Mouse (Mus musculus) liver, postnatal 0 days (tissue): ENCODE results near the gene Lipi. TPM values are rescaled to one million over a fixed set of nuclear protein-coding genes. Genes with fewer than 3 reads are reported as not detected.

Experiments
- ATAC-seq: fragments of 200-750 bp; cut with Nextera tagmentation; 2 replicates; pipeline ENCODE4 v1.8.0; 2017; ENCODE audit warnings: mild to moderate bottlenecking, moderate library complexity
- DNase-seq: peaks from one replicate; pipeline ENCODE4 v3.0.0-alpha.2; 2016
- H3K27ac ChIP-seq: fragments of 300-500 bp; sonication (generic); 2 replicates; pipeline ENCODE4 v1.5.1; 2014; ENCODE audit warnings: antibody characterized with exemption, moderate library complexity, mild to moderate bottlenecking, low read depth
- H3K27me3 ChIP-seq: fragments of 300-500 bp; sonication (generic); 2 replicates; pipeline ENCODE4 v1.6.1; 2014; ENCODE audit warnings: low read length, control low read depth, mixed read lengths; ENCODE audit not compliant: insufficient read depth
- H3K36me3 ChIP-seq: fragments of 300-500 bp; sonication (generic); replicated peaks from 2 replicates; pipeline ENCODE4 v1.6.1; 2014; ENCODE audit warnings: mild to moderate bottlenecking, control low read depth, low read length, moderate library complexity, mixed read lengths; ENCODE audit not compliant: insufficient read depth
- H3K4me1 ChIP-seq: fragments of 300-500 bp; sonication (generic); 2 replicates; pipeline ENCODE4 v1.6.1; 2014; ENCODE audit warnings: antibody characterized with exemption, mild to moderate bottlenecking, control low read depth; ENCODE audit not compliant: insufficient read depth
- H3K4me2 ChIP-seq: fragments of 300-500 bp; sonication (generic); 2 replicates; pipeline ENCODE4 v1.6.1; 2014; ENCODE audit warnings: low read depth, mild to moderate bottlenecking, low read length, moderate library complexity, mixed read lengths
- H3K4me3 ChIP-seq: fragments of 300-500 bp; sonication (generic); 2 replicates; pipeline ENCODE4 v1.5.1; 2014; ENCODE audit warnings: low read depth, low read length
- H3K9ac ChIP-seq: fragments of 300-500 bp; sonication (generic); replicated peaks from 2 replicates; pipeline ENCODE4 v1.6.1; 2014; ENCODE audit warnings: mild to moderate bottlenecking, moderate library complexity
- H3K9me3 ChIP-seq: fragments of 300-500 bp; sonication (generic); 2 replicates; pipeline ENCODE4 v1.6.1; 2016; ENCODE audit warnings: mild to moderate bottlenecking, control low read depth, low read length, mixed read lengths
- CTCF ChIP-seq: sonication (generic); IDR thresholded peaks from 2 replicates; pipeline ENCODE4 v1.5.1; 2016; ENCODE audit warnings: antibody characterized with exemption, low read depth
- EP300 ChIP-seq: IDR thresholded peaks from 2 replicates; pipeline ENCODE4 v1.6.1; 2016; ENCODE audit warnings: antibody characterized with exemption, low read depth, mild to moderate bottlenecking
- WGBS: fragments of 180-500 bp; shearing (Covaris S2); extraction: QIAGEN DNeasy Blood & Tissue Kit; methylation state at CpG from one replicate; pipeline ENCODE4 v1.1.7; 2014; ENCODE audit not compliant: insufficient replicate concordance; 5-methylcytosine and 5-hydroxymethylcytosine counted together
- polyA plus RNA-seq: library from polyadenylated mRNA; unstranded; fragments of >200 nt; fragmentation: Nextera tagmentation; extraction: Ambion mirVana; gene quantifications from 2 replicates; pipeline ENCODE4 v1.2.1, GENCODE M21; 2015

Lipi gene
- polyA plus RNA-seq, 1 experiment from 2014 or later: not detected

DNA sequence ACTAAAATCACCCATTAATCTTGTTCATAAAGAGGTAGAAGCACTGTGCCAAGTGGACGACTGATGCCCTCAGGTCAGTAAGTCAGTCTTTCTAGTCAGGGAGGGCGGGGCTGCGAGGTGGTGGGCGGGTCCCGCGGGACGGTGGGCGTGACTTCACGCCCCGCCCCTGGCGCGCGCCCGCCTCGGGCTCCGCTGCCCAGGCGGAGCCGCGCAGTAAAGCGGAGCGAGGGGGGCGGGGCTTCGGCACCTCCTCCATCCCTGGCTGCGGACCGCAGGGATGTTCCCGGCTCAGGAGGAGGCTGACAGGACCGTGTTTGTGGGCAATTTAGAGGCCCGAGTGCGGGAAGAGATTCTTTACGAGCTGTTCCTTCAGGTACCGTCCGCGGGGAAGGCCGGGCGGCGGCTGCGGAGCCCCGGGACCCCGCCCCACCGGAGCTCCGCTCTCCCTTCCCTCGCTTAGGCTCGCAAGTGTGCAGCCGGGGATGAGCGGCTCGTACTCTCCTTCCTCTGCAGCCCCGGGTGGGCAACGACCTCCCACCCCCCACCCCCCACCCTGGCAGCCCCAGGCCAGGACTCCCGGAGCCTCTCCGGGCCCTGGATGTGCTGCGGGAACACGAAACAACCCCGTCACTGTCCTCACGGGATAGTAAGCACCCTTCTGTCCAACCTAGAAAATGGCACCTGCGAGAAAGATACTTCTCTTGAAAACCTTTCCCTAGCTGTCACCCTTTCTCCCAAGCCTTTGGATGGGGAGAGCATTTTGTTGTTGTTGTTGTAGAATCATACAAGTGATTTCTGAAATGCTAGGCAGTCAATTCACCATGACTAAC is 7.0 kb upstream of the Lipi start, which contains the start of gene Rbm11:
Gene Rbm11 (plus strand): TSS at position 174 of the 830 bp plus-strand sequence.
- TF ChIP-seq CTCF: no peak
- TF ChIP-seq EP300: no peak
- WGBS: 2% methylated on average over 55 of the region's 55 CpGs
- Histone ChIP-seq H3K4me3 (peak within 1 kb of the TSS; percentile 70), H3K27ac (no peak within 1 kb of the TSS), H3K9me3 (no peaks in the 10 kb centered on the region), H3K9ac (0 out of 2 replicates have a peak within 1 kb of the TSS, but pooled peaks have one; percentile 18), H3K27me3 (0 out of 2 replicates have a peak, but pooled peaks cover 5% of the 10 kb centered on the region), H3K36me3 (no peaks in the 10 kb centered on the region), H3K4me2 (peak within 1 kb of the TSS; percentile 96), H3K4me1 (peaks cover 7% of the 10 kb centered on the region; the same call in 1 of the 2 replicates)
- peak; percentile 99 for ATAC-seq
- DNase-seq: peak; percentile 86

DNA sequence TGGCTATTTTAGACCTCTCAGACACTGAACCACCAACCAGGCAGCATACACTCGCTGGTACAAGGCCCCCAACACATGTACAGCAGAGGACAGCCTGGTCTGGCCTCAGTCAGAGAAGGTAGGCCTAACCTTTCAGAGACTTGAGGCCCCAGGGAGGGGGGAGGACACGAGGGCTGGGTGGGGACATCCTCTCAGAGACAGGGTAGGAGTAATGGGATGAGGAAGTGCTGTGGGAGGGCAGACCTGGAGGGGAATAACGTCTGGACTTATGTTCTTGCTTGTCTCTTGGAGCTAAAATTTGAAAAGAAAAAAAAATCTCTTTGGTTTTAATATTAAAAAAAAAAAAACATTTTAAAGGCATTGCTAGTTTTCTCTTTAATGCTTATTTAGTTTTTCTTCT is 605 bp upstream of the Lipi start:
- Histone ChIP-seq H3K27ac (no peak overlapping the region), H3K27me3 (no peaks in the 10 kb centered on the region), H3K4me1 (no peaks in the 10 kb centered on the region), H3K4me3 (no peak overlapping the region), H3K4me2 (no peak overlapping the region), H3K9ac (no peak overlapping the region), H3K36me3 (no peaks in the 10 kb centered on the region), H3K9me3 (no peaks in the 10 kb centered on the region)
- DNase-seq (no peak), ATAC-seq (no peak)
- WGBS: 21% methylated on average over 3 of the region's 3 CpGs
- TF ChIP-seq EP300: no peak
- no peak for TF ChIP-seq CTCF

DNA sequence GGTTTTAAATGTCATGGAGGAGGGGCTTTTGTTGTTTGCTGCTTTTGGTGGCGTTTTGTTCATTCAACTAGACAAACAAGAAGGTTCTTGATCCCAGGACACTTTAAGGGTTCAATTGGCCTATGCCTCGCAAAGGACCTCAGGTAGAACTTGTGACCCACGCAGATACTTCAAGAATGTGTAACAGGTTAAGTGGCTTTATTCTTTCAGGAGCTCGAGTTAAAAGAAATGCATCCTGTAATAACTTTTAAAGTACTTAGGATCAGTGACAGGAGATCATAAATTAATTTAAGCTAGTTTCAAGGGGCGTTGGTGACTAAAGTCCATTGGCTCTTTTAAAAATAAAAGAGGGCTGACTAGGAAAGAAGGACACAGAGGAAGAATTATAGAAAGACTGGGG is 3.6 kb downstream of the Lipi start:
- Histone ChIP-seq H3K27me3 (no peaks in the 10 kb centered on the region), H3K4me3 (no peak overlapping the region), H3K9me3 (no peaks in the 10 kb centered on the region), H3K9ac (no peak overlapping the region), H3K4me2 (no peak overlapping the region), H3K36me3 (no peaks in the 10 kb centered on the region), H3K4me1 (no peaks in the 10 kb centered on the region), H3K27ac (no peak overlapping the region)
- 62% methylated on average over 5 of the region's 5 CpGs for whole genome bisulfite sequencing
- ATAC-seq: no peak
- TF ChIP-seq CTCF: no peak
- no peak for TF ChIP-seq EP300
- DNase-seq: no peak

DNA sequence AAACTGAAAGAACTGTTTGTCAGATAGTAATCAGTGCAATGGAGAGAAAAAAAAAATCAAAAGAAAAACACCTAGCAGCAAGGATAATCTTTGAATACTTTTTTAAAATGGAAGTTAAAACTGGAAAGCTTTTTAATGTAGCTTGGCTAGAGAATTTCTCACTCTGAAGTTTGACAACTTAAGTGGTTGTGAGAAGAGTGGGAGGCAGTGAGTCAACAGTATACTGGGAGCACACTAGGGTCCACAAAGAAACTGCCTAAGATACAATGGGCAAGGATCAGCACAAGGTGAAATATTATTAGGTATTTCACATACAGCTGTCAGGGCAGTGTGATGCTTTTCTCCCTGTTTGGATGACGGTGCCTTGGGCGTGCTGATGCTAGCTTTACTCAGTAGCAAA is 23.0 kb downstream of the Lipi start:
- H3K9ac ChIP-seq: no peak overlapping the region
- H3K4me1 ChIP-seq: no peaks in the 10 kb centered on the region
- no peaks in the 10 kb centered on the region for H3K36me3 ChIP-seq
- ATAC-seq (no peak), DNase-seq (no peak)
- WGBS: 70% methylated on average over 2 of the region's 2 CpGs
- no peaks in the 10 kb centered on the region for H3K9me3 ChIP-seq
- no peaks in the 10 kb centered on the region for H3K27me3 ChIP-seq
- no peak overlapping the region for H3K4me2 ChIP-seq
- H3K4me3 ChIP-seq: no peak overlapping the region
- H3K27ac ChIP-seq: no peak overlapping the region
- no peak for TF ChIP-seq CTCF
- TF ChIP-seq EP300: no peak

DNA sequence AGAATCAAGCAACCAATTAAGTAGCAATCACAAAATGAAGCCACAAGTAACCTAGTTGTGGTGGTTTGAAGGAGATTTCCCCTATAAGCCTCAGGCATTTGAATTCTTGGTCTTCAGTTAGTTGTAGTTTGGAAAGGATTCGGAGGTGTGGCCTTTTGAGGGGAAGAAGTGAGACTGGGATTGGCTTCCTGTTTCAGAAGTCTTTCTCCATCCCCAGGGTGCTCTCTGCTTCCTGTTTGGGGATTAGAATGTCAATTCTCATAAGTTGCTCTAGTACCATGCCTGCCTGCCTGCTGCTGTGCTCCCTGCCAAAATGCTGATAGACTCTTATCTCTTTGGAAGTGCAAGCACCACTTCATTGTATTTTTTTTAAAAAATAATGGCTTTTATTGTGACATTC is 40.6 kb downstream of the Lipi start:
- ATAC-seq: no peak
- Histone ChIP-seq H3K4me2 (no peak overlapping the region), H3K36me3 (no peaks in the 10 kb centered on the region), H3K4me1 (no peaks in the 10 kb centered on the region), H3K9ac (no peak overlapping the region), H3K4me3 (no peak overlapping the region), H3K27me3 (no peaks in the 10 kb centered on the region), H3K9me3 (no peaks in the 10 kb centered on the region), H3K27ac (no peak overlapping the region)
- DNase-seq: no peak
- TF ChIP-seq EP300: no peak
- TF ChIP-seq CTCF: no peak
- WGBS: 66% methylated on average over 1 of the region's 1 CpGs

DNA sequence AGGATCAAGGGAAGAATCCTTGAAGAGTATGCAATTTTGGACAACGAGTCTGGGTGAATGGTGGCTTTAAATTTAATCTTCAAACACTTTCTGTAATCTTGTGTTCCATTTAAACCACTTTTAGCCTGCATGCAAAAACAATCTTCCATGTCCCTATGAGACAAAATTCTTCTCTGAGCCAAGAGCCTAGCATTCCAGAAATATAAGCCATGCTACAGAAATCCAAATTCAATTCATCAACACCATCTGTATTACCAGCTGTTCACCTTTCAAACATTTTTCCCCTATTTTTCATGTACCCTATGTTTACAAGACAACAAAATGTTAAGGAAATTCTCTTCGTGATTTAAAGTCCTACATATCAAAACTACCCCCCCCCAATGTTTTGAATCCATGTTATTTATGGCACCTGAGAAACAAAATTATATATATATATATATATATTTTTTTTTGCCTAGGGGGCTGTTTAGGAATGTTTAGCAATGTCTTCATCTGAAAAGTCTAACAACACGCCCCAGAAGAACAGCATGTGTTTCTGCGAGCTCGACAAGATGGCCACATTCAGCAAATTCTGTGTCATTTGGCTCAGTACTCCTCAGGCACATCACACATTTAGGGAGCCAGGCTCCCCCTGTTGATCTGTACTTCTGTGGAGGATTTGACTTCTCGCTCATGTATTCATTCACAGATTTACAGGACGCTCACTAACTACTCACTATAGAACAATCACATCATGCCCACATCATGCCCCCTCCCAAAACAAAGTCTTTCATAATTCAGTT is 47.9 kb downstream of the Lipi start:
- WGBS: 68% methylated on average over 7 of the region's 7 CpGs
- no peaks in the 10 kb centered on the region for H3K4me1 ChIP-seq
- DNase-seq (no peak), ATAC-seq (no peak)
- no peak overlapping the region for H3K4me2 ChIP-seq
- H3K27me3 ChIP-seq: no peaks in the 10 kb centered on the region
- H3K9me3 ChIP-seq: no peaks in the 10 kb centered on the region
- H3K36me3 ChIP-seq: no peaks in the 10 kb centered on the region
- TF ChIP-seq EP300 (no peak), CTCF (no peak)
- no peak overlapping the region for H3K9ac ChIP-seq
- no peak overlapping the region for H3K27ac ChIP-seq
- no peak overlapping the region for H3K4me3 ChIP-seq
